Mouse (Mus musculus) neural tube, embryonic 10.5 days (tissue): ENCODE measurements around the gene Prss28.

Experiments used
- DNase-seq: peaks from one replicate; pipeline ENCODE4 v3.0.0-alpha.2; 2017; ENCODE audit warnings: low spot score; ENCODE audit errors: extremely low spot score

The Prss28 gene

GRCm38 (mm10) chr17:25340003-25340402 lies 31.6 kb downstream of the Prss28 start:
- no peak for DNase-seq

- DNase-seq, result no peak
Measured at GRCm38 (mm10) chr17:25341490-25341889, 33.0 kb downstream of the Prss28 start.

GRCm38 (mm10) chr17:25345462-25345861 lies 37.0 kb downstream of the Prss28 start, which contains the start of gene Tpsab1:
Tpsab1 (minus strand) TSS chr17:25345562.
- DNase-seq, result no peak

- no peak for DNase-seq
Measured at GRCm38 (mm10) chr17:25361291-25361690, 52.8 kb downstream of the Prss28 start.
